Mouse (Mus musculus): Measurements from ENCODE around the gene Rnf220.

Rnf220 gene

GRCm38 (mm10) chr4:117389264-117390054, 107.4 kb downstream of the Rnf220 start:
- no peak for DNase-seq (ENCODE audit: extremely low read depth, insufficient read length, low spot score)

- no peak for DNase-seq (ENCODE audit: extremely low read depth, insufficient read length, low spot score)
Measured at GRCm38 (mm10) chr4:117385247-117385646, 111.6 kb downstream of the Rnf220 start.

- no peak for DNase-seq (ENCODE audit: extremely low read depth, insufficient read length, low spot score)
Measured at GRCm38 (mm10) chr4:117381846-117382245, 115.0 kb downstream of the Rnf220 start.

GRCm38 (mm10) chr4:117380558-117380935, 116.3 kb downstream of the Rnf220 start:
- DNase-seq (ENCODE audit: extremely low read depth, insufficient read length, low spot score), result no peak

GRCm38 (mm10) chr4:117379803-117380557, 116.9 kb downstream of the Rnf220 start:
- no peak for DNase-seq (ENCODE audit: extremely low read depth, insufficient read length, low spot score)

- no peak for DNase-seq (ENCODE audit: extremely low read depth, insufficient read length, low spot score)
Measured at GRCm38 (mm10) chr4:117374078-117374540, 122.7 kb downstream of the Rnf220 start.

GRCm38 (mm10) chr4:117373324-117374077, 123.4 kb downstream of the Rnf220 start:
- no peak for DNase-seq (ENCODE audit: extremely low read depth, insufficient read length, low spot score)

GRCm38 (mm10) chr4:117371896-117372295, 125.0 kb downstream of the Rnf220 start:
- no peak for DNase-seq (ENCODE audit: extremely low read depth, insufficient read length, low spot score)

GRCm38 (mm10) chr4:117370354-117370753, 126.5 kb downstream of the Rnf220 start:
- no peak for DNase-seq (ENCODE audit: extremely low read depth, insufficient read length, low spot score)

- DNase-seq (ENCODE audit: extremely low read depth, insufficient read length, low spot score), result no peak
Measured at GRCm38 (mm10) chr4:117369571-117369970, 127.3 kb downstream of the Rnf220 start.

- no peak for DNase-seq (ENCODE audit: extremely low read depth, insufficient read length, low spot score)
Measured at GRCm38 (mm10) chr4:117367365-117367764, 129.5 kb downstream of the Rnf220 start.

GRCm38 (mm10) chr4:117362085-117362484, 134.8 kb downstream of the Rnf220 start:
- DNase-seq (ENCODE audit: extremely low read depth, insufficient read length, low spot score), result no peak

GRCm38 (mm10) chr4:117361558-117361873, 135.3 kb downstream of the Rnf220 start:
- DNase-seq (ENCODE audit: extremely low read depth, insufficient read length, low spot score), result no peak

- DNase-seq (ENCODE audit: extremely low read depth, insufficient read length, low spot score), result no peak
Measured at GRCm38 (mm10) chr4:117360713-117361557, 135.9 kb downstream of the Rnf220 start.

- DNase-seq (ENCODE audit: extremely low read depth, insufficient read length, low spot score), result no peak
Measured at GRCm38 (mm10) chr4:117359803-117360382, 137.0 kb downstream of the Rnf220 start.

GRCm38 (mm10) chr4:117357917-117358316, 138.9 kb downstream of the Rnf220 start:
- no peak for DNase-seq (ENCODE audit: extremely low read depth, insufficient read length, low spot score)

GRCm38 (mm10) chr4:117357104-117357503, 139.7 kb downstream of the Rnf220 start:
- no peak for DNase-seq (ENCODE audit: extremely low read depth, insufficient read length, low spot score)

GRCm38 (mm10) chr4:117356223-117356622, 140.6 kb downstream of the Rnf220 start:
- DNase-seq (ENCODE audit: extremely low read depth, insufficient read length, low spot score), result no peak

- DNase-seq (ENCODE audit: extremely low read depth, insufficient read length, low spot score), result no peak
Measured at GRCm38 (mm10) chr4:117354651-117355050, 142.2 kb downstream of the Rnf220 start.

GRCm38 (mm10) chr4:117352957-117353356, 143.9 kb downstream of the Rnf220 start:
- no peak for DNase-seq (ENCODE audit: extremely low read depth, insufficient read length, low spot score)

Data from 3134 (cell line).